Mouse (Mus musculus) erythroblast, embryonic 14.5 days (primary cell): Measurements from ENCODE around the gene Jak3.

ENCODE experiments used
- GATA1 ChIP-seq: IDR thresholded peaks from 2 replicates; pipeline ENCODE4 v1.6.1; 2012; ENCODE audit warnings: low read length, inconsistent platforms, mixed read lengths
- TAL1 ChIP-seq: IDR thresholded peaks from 3 replicates; pipeline ENCODE4 v1.6.1; 2012; ENCODE audit warnings: low read length, inconsistent platforms, mixed read lengths

GRCm38 (mm10) chr8:71715531-71715930 is 39.4 kb downstream of the Jak3 start:
- no peak for TF ChIP-seq GATA1
- no peak for TF ChIP-seq TAL1
